Mouse (Mus musculus) kidney, embryonic 16.5 days (tissue): Measurements from ENCODE around the gene Gm20830. TPM values are rescaled to one million over a fixed set of nuclear protein-coding genes. Genes with fewer than 3 reads are reported as not detected.
"Not testable (repeated sequence)": the region's sequence is repeated elsewhere in the genome, so short reads cannot be mapped to it uniquely, and the experiment has no call there.

Source experiments
- ATAC-seq: fragments of 200-750 bp; cut with Nextera tagmentation; 2 replicates; pipeline ENCODE4 v1.8.0; 2017; ENCODE audit warnings: moderate TSS enrichment; ENCODE audit not compliant: low FRiP score, low TSS enrichment
- H3K27ac ChIP-seq: fragments of 300-500 bp; sonication (generic); 2 replicates; pipeline ENCODE4 v1.5.1; 2014; ENCODE audit warnings: low read length
- H3K27me3 ChIP-seq: fragments of 300-500 bp; sonication (generic); 2 replicates; pipeline ENCODE4 v1.6.1; 2014; ENCODE audit warnings: low read length, control low read depth, mixed read lengths; ENCODE audit not compliant: insufficient read depth
- H3K36me3 ChIP-seq: fragments of 300-500 bp; sonication (generic); 2 replicates; pipeline ENCODE4 v1.6.1; 2014; ENCODE audit warnings: low read length, control low read depth, mixed read lengths; ENCODE audit not compliant: insufficient read depth
- H3K4me1 ChIP-seq: fragments of 300-500 bp; sonication (generic); 2 replicates; pipeline ENCODE4 v1.6.1; 2014; ENCODE audit warnings: low read length, control low read depth, mixed read lengths; ENCODE audit not compliant: insufficient read depth
- H3K4me2 ChIP-seq: fragments of 300-500 bp; sonication (generic); replicated peaks from 2 replicates; pipeline ENCODE4 v1.6.1; 2014; ENCODE audit warnings: low read depth, low read length
- H3K4me3 ChIP-seq: fragments of 300-500 bp; sonication (generic); 2 replicates; pipeline ENCODE4 v1.5.1; 2014; ENCODE audit warnings: mild to moderate bottlenecking, low read length
- H3K9ac ChIP-seq: fragments of 300-500 bp; sonication (generic); replicated peaks from 2 replicates; pipeline ENCODE4 v1.6.1; 2014; ENCODE audit warnings: low read length
- H3K9me3 ChIP-seq: fragments of 300-500 bp; sonication (generic); 2 replicates; pipeline ENCODE4 v1.6.1; 2016; ENCODE audit warnings: low read length, control low read depth
- WGBS: fragments of 180-500 bp; shearing (Covaris S2); extraction: QIAGEN DNeasy Blood & Tissue Kit; methylation state at CpG from one replicate; pipeline ENCODE4 v1.1.7; 2014; 5-methylcytosine and 5-hydroxymethylcytosine counted together
- polyA plus RNA-seq: library from polyadenylated mRNA; unstranded; fragments of >200 nt; fragmentation: Nextera tagmentation; extraction: Ambion mirVana; gene quantifications from 2 replicates; pipeline ENCODE4 v1.2.1, GENCODE M21; 2015

Gm20830 gene
- polyA plus RNA-seq, result not detected in 2 replicates

GRCm38 (mm10) chrY:6918182-6918581 lies at the start of gene Gm20830:
Gene Gm20830 (minus strand): TSS chrY:6918282.
- 17% methylated on average over 2 of the region's 3 CpGs for WGBS

More at GRCm38 (mm10) chrY:6918182-6918581, at the start of gene Gm20830:
- not testable (repeated sequence) for H3K27ac ChIP-seq, H3K36me3 ChIP-seq, H3K9me3 ChIP-seq, H3K27me3 ChIP-seq, H3K4me1 ChIP-seq, H3K9ac ChIP-seq, ATAC-seq, H3K4me3 ChIP-seq, H3K4me2 ChIP-seq

Other genes with a start within 250 kb of the Gm20830 start
- gene Gm21719, start 235.4 kb downstream of the Gm20830 start, polyA plus RNA-seq, result not detected in 2 replicates